Mouse (Mus musculus) lung, postnatal 14 days (tissue): ENCODE measurements around the gene Hils1.
"Not testable (repeated sequence)": the region's sequence is repeated elsewhere in the genome, so short reads cannot be mapped to it uniquely, and the experiment has no call there.

Experiments
- DNase-seq: peaks from one replicate; pipeline ENCODE4 v3.0.0; 2021

Gene Hils1

DNA sequence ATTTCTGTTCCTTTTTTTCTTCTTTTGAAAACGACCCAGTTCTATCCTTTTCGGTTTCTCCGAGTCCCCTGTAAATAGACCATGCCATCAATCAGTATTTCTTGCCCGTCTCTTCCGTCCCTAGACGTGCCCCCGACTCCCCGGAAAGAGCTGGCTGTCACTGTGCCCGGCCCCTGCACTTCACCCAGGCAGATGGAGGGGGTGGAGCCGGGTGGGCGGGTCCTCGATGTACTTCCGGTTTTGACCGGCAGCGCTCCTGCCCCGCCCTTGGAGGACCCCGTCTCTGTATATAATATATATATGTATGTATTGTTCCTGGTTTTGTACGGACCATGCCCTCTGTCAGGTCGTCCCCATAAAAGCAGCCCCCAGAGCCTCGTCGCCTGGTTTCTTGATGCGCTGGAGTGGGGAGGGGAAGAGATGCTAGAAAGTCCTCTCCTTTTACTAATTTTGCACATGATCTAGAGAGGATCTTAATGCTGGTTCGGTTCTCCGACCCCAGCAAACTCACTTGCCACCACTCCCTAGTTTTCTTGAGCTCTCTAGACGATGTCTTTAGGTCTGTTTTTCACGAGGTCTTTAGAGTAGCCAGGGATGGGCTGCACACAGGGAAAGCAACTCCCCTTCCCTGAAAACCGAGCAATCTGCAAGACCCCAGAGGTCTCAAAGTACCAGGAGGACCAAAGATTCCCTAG lies 39.3 kb downstream of the Hils1 start:
- peak; percentile 86 for DNase-seq

DNA sequence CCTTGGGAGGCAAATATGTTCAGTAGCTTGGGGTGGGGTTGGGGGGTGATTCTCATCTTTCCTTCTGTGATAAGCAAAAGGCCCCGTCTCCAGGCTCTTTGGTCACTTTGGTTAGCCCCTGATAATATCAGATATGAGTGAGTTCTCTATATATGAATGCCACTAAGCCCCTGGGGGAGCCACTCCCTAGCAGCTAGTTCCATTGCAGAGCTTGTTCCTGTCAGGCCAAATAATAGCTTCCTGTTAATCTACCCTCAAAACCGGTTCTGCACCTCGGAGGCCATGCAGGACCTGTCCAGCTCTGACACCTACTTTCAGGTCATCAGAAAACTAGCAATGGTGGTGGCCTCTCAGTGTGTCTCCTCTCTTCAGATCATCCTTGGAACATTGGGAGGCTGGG lies 40.0 kb downstream of the Hils1 start:
- no peak for DNase-seq

GRCm38 (mm10) chr11:95008661-95009628 lies 41.6 kb downstream of the Hils1 start:
- DNase-seq = no peak

DNA sequence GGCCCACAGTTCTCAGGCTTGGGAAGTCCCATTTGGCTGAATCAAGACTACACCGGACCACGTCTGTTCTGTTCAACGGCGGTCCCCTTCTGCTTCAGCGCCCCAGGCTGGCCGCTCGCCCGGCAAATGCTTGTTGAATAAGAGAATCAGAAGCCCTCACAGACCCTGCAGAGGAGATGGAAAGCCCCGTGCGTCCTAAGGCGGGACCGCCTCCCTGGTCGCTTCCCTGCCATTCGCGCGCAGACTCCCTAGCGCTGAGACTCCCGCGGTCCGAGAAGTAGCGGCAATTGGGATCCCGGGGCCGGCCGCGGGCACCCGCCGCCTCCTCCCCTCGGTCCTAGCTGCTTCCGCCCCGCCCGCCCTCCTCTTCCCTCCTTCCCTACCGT lies 42.2 kb downstream of the Hils1 start, which contains the start of gene Samd14:
Gene Samd14, plus strand, starts transcription at position 251 of the 386 bp plus-strand sequence.
- DNase-seq = peak; percentile 60

DNA sequence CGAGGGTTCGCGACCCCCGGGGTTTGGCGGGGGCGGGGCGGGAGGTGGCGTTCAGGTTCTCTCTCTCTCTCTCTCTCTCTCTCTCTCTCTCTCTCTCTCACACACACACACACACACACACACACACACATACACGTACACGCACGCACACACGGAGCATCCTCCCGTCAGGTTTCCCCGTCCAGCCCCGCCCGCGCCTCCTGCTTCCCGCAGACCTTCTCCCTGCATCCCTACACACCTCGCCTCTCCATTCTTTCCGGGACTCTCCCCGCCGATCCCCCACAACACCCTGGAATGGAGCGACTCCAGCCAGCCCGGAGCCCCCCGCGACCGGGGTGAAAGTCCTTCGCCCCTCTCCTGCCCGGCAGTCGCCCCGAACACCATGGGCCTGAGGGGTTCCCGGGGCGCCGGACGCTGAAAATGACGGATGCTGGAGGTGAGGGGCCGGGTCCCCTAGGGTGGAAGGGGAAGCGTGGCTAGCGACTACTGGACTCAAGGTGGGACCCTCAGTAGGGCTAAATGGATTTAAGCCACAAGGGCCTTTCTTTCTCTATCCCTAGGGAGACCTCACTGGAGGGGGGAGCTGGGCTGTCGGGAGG lies 42.8 kb downstream of the Hils1 start:
- DNase-seq = no peak

GRCm38 (mm10) chr11:95010841-95011403 lies 43.5 kb downstream of the Hils1 start:
- DNase-seq = not testable (repeated sequence)

DNA sequence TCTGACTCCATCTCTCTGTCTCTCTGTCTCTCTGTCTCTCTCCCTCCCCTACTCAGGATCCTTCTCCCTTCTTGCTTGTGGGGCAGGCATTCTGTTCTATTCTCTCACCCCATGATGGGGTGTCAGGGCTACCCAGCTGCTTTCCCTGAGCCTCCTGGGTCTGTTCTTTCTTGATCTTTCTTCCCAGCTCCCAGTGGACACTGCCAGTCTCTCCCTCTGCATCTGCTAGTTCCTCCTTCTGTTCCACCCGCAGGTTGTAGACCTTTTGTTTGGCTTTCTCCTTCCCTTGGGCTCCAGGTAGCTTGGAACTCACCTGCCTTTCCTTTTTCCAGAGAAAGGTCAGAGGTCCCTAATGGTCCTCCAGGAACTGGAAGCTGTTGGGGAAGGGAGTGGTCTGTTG lies 44.0 kb downstream of the Hils1 start:
- no peak for DNase-seq

DNA sequence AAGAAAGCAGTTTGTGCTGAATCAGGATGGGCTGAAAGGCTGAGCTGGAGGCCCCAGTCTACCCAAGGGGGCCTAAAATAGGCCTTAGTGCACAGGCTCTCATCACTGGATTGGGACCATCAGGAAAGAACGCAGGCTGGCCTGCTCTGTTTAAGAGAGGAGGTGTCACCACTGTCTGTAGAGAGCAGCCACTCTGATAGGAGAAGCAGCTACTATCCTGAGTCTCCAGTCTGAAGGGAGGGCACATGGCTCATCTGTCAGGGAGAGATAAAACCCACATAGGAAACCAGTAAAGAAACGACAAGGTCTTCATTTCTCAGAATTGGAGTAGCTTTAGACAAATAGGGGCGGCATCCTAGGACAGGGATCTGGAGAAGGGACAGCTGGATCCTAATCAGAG lies 44.7 kb downstream of the Hils1 start:
- DNase-seq = no peak

DNA sequence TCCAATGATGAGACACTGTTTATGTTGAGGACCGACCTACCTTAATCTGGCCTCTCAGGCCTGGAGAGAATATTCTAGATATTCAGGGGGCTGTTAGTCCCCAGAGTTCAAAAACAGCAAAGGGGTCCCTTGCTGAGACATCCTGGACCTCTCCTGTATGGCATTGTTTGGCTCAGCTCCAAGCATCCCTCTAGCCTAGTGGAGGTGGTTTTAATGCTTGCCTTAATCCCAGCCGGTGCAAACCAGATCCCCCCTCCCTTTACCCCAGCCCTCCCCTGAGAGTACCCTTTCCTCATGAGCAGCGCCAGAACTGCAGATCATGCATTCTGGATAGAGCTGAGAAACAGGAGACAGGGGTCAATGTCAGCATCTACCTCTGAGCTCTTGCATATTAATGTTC lies 45.1 kb downstream of the Hils1 start:
- no peak for DNase-seq

GRCm38 (mm10) chr11:95015484-95015883 lies 48.1 kb downstream of the Hils1 start:
- DNase-seq = no peak
